Mouse (Mus musculus) intestine, embryonic 14.5 days (tissue): ENCODE data around the gene Ahnak2. TPM values are rescaled to one million over a fixed set of nuclear protein-coding genes. Genes with fewer than 3 reads are reported as not detected.

Experiments
- ATAC-seq: fragments of 200-750 bp; cut with Nextera tagmentation; replicated peaks from 2 replicates; pipeline ENCODE4 v1.8.0; 2017; ENCODE audit warnings: low read depth, moderate number of reproducible peaks, moderate TSS enrichment, moderate library complexity; ENCODE audit not compliant: low FRiP score, low TSS enrichment
- DNase-seq: peaks from one replicate; pipeline ENCODE4 v3.0.0-alpha.2; 2018; ENCODE audit warnings: low spot score
- H3K27ac ChIP-seq: fragments of 300-500 bp; sonication (generic); 2 replicates; pipeline ENCODE4 v1.5.1; 2014; ENCODE audit warnings: low read depth, mild to moderate bottlenecking, control low read depth
- H3K27me3 ChIP-seq: fragments of 300-500 bp; sonication (generic); replicated peaks from 2 replicates; pipeline ENCODE4 v1.6.1; 2014; ENCODE audit warnings: low read length, control low read depth; ENCODE audit not compliant: control insufficient read depth, insufficient read depth
- H3K36me3 ChIP-seq: fragments of 300-500 bp; sonication (generic); 2 replicates; pipeline ENCODE4 v1.6.1; 2014; ENCODE audit warnings: low read length, control low read depth; ENCODE audit not compliant: control insufficient read depth, insufficient read depth
- H3K4me1 ChIP-seq: fragments of 300-500 bp; sonication (generic); replicated peaks from 2 replicates; pipeline ENCODE4 v1.6.1; 2014; ENCODE audit warnings: low read length, control low read depth, mixed read lengths; ENCODE audit not compliant: control insufficient read depth, insufficient read depth
- H3K4me2 ChIP-seq: fragments of 300-500 bp; sonication (generic); 2 replicates; pipeline ENCODE4 v1.6.1; 2014; ENCODE audit warnings: low read length
- H3K4me3 ChIP-seq: fragments of 300-500 bp; sonication (generic); 2 replicates; pipeline ENCODE4 v1.5.1; 2014; ENCODE audit warnings: low read depth, low read length, control low read depth, mixed read lengths
- H3K9ac ChIP-seq: fragments of 300-500 bp; sonication (generic); 2 replicates; pipeline ENCODE4 v1.6.1; 2014; ENCODE audit warnings: mild to moderate bottlenecking, low read length
- H3K9me3 ChIP-seq: fragments of 300-500 bp; sonication (generic); 2 replicates; pipeline ENCODE4 v1.6.1; 2016; ENCODE audit warnings: low read length, control low read depth; ENCODE audit not compliant: control insufficient read depth
- WGBS: fragments of 180-500 bp; shearing (Covaris S2); extraction: QIAGEN DNeasy Blood & Tissue Kit; methylation state at CpG from one replicate; pipeline ENCODE4 v1.1.7; 2014; 5-methylcytosine and 5-hydroxymethylcytosine counted together
- polyA plus RNA-seq: library from polyadenylated mRNA; unstranded; fragments of >200 nt; fragmentation: Nextera tagmentation; extraction: Ambion mirVana; gene quantifications from 2 replicates; pipeline ENCODE4 v1.2.1, GENCODE M21; 2014

Gene Ahnak2
- polyA plus RNA-seq, 1 experiment from 2014 or later = 2.9 TPM

DNA sequence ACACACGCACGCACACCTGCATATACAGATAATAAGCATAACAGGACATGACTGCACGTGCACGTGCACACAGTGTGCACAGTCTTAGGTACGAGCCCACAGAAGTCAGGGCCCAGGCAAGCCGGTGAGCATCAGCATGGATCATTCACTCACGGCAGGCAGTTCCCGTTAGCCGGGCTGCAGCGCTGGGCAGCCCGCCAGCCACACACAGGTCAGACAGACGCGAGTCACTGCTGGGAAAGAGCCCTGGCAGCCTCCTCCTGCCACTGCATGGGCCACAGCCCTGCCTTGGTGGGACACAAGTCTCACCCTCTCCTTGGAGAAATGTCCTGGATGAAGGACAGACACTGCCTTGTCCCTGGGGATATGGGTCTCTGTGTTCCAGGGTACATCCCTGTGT, 1.6 kb upstream of the Ahnak2 start:
- no peak overlapping the region for H3K4me3 ChIP-seq
- H3K9ac ChIP-seq = no peak overlapping the region
- H3K4me1 ChIP-seq = peaks cover 8% of the 10 kb centered on the region
- DNase-seq (no peak), ATAC-seq (no peak)
- peaks cover 19% of the 10 kb centered on the region for H3K27me3 ChIP-seq
- no peak overlapping the region for H3K4me2 ChIP-seq
- no peak overlapping the region for H3K27ac ChIP-seq
- H3K36me3 ChIP-seq = no peaks in the 10 kb centered on the region
- no peaks in the 10 kb centered on the region for H3K9me3 ChIP-seq
- WGBS = 52% methylated on average over 13 of the region's 13 CpGs

- H3K27me3 ChIP-seq = peaks cover 19% of the 10 kb centered on the region
- H3K36me3 ChIP-seq = no peaks in the 10 kb centered on the region
- 24% methylated on average over 3 of the region's 3 CpGs for WGBS
- H3K4me3 ChIP-seq = no peak overlapping the region
- peak overlapping the region; percentile 100; the same call in 1 of the 2 replicates for H3K4me2 ChIP-seq
- no peaks in the 10 kb centered on the region for H3K9me3 ChIP-seq
- ATAC-seq (no peak), DNase-seq (no peak)
- peaks cover 17% of the 10 kb centered on the region for H3K4me1 ChIP-seq
- H3K27ac ChIP-seq = no peak overlapping the region
- H3K9ac ChIP-seq = no peak overlapping the region
Observed at GRCm38 (mm10) chr12:112802917-112803316, 460 bp upstream of the Ahnak2 start.

DNA sequence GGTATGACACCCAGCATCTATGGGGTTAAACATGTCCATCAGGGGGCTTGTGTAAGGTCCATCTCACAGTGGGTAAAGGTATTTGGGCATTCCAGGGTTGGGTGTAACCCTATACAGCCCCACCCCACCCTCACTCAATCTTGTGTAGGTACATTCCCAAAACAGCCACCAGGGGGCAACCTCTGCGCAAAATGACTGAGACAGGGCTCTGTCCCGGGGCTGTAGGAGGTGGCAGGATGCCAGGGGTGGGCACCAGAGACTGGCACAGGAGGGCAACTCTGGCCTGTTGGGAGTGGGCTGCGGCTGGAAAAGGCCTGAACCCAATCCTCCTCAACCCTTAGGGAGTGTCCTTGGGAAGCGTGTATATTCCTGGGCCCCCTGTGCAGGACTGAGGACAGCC, 2.0 kb downstream of the Ahnak2 start:
- Histone ChIP-seq H3K4me2 (no peak overlapping the region), H3K9ac (no peak overlapping the region), H3K36me3 (no peaks in the 10 kb centered on the region), H3K9me3 (no peaks in the 10 kb centered on the region), H3K27me3 (peaks cover 19% of the 10 kb centered on the region), H3K4me1 (peaks cover 37% of the 10 kb centered on the region), H3K4me3 (no peak overlapping the region), H3K27ac (no peak overlapping the region)
- 0 out of 2 replicates have a peak, but pooled peaks have one; percentile 3 for ATAC-seq
- 16% methylated on average over 4 of the region's 4 CpGs for WGBS
- peak; percentile 85 for DNase-seq

- H3K27ac ChIP-seq = no peak overlapping the region
- no peak overlapping the region for H3K9ac ChIP-seq
- H3K36me3 ChIP-seq = no peaks in the 10 kb centered on the region
- H3K4me3 ChIP-seq = no peak overlapping the region
- H3K4me1 ChIP-seq = peaks cover 47% of the 10 kb centered on the region
- DNase-seq = no peak
- no peak for ATAC-seq
- 76% methylated on average over 10 of the region's 10 CpGs for whole genome bisulfite sequencing
- H3K27me3 ChIP-seq = peaks cover 19% of the 10 kb centered on the region
- no peaks in the 10 kb centered on the region for H3K9me3 ChIP-seq
- H3K4me2 ChIP-seq = no peak overlapping the region
Observed at GRCm38 (mm10) chr12:112799237-112799970, 3.1 kb downstream of the Ahnak2 start.

GRCm38 (mm10) chr12:112798716-112799115, 3.7 kb downstream of the Ahnak2 start:
- Histone ChIP-seq H3K9me3 (no peaks in the 10 kb centered on the region), H3K27me3 (peaks cover 19% of the 10 kb centered on the region), H3K4me2 (no peak overlapping the region), H3K27ac (peak overlapping the region; percentile 43; the same call in 1 of the 2 replicates), H3K9ac (peak overlapping the region; percentile 7; the same call in 1 of the 2 replicates), H3K36me3 (no peaks in the 10 kb centered on the region), H3K4me1 (peaks cover 54% of the 10 kb centered on the region), H3K4me3 (no peak overlapping the region)
- no peak for ATAC-seq
- WGBS = 66% methylated on average over 5 of the region's 5 CpGs
- no peak for DNase-seq

DNA sequence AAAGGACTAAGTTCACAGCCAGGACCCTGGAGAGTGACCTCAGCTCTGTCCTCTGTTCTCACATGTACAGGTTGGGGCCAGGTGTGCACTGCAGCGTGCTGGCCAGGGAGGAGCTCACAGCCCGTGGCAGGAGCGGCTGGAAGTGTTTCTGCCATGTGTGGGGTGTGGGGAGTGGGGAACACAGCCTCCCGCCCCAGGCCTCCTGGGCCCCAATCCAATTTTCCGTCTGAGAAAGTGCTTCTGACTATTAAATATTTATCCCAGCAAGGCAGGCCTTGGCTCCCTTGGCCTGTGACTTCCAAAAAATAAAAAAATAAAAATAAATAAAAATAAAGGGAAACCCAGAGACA, 4.2 kb downstream of the Ahnak2 start:
- Histone ChIP-seq H3K4me3 (no peak overlapping the region), H3K9ac (no peak overlapping the region), H3K27me3 (peaks cover 19% of the 10 kb centered on the region), H3K9me3 (no peaks in the 10 kb centered on the region), H3K27ac (no peak overlapping the region), H3K4me2 (0 out of 2 replicates have a peak overlapping the region, but pooled peaks have one; percentile 3), H3K36me3 (no peaks in the 10 kb centered on the region), H3K4me1 (peaks cover 57% of the 10 kb centered on the region)
- WGBS = 20% methylated on average over 5 of the region's 5 CpGs
- DNase-seq = no peak
- ATAC-seq = no peak

GRCm38 (mm10) chr12:112797672-112798331, 4.7 kb downstream of the Ahnak2 start:
- 0 out of 2 replicates have a peak overlapping the region, but pooled peaks have one; percentile 3 for H3K4me2 ChIP-seq
- ATAC-seq (no peak), DNase-seq (no peak)
- peaks cover 19% of the 10 kb centered on the region for H3K27me3 ChIP-seq
- WGBS = 59% methylated on average over 15 of the region's 15 CpGs
- no peaks in the 10 kb centered on the region for H3K9me3 ChIP-seq
- no peak overlapping the region for H3K27ac ChIP-seq
- H3K9ac ChIP-seq = no peak overlapping the region
- H3K36me3 ChIP-seq = no peaks in the 10 kb centered on the region
- H3K4me1 ChIP-seq = peaks cover 59% of the 10 kb centered on the region
- H3K4me3 ChIP-seq = no peak overlapping the region

- no peak overlapping the region for H3K27ac ChIP-seq
- H3K27me3 ChIP-seq = peaks cover 13% of the 10 kb centered on the region
- no peak overlapping the region for H3K4me2 ChIP-seq
- ATAC-seq = no peak
- no peak for DNase-seq
- H3K4me1 ChIP-seq = peaks cover 59% of the 10 kb centered on the region
- WGBS = 44% methylated on average over 17 of the region's 17 CpGs
- no peaks in the 10 kb centered on the region for H3K9me3 ChIP-seq
- no peak overlapping the region for H3K4me3 ChIP-seq
- no peaks in the 10 kb centered on the region for H3K36me3 ChIP-seq
- no peak overlapping the region for H3K9ac ChIP-seq
Observed at GRCm38 (mm10) chr12:112796551-112797510, 5.6 kb downstream of the Ahnak2 start.
